Mouse (Mus musculus) lung, postnatal 14 days (tissue): ENCODE data around the gene March1.

Source experiments
- DNase-seq: peaks from one replicate; pipeline ENCODE4 v3.0.0; 2021

Gene March1

DNA sequence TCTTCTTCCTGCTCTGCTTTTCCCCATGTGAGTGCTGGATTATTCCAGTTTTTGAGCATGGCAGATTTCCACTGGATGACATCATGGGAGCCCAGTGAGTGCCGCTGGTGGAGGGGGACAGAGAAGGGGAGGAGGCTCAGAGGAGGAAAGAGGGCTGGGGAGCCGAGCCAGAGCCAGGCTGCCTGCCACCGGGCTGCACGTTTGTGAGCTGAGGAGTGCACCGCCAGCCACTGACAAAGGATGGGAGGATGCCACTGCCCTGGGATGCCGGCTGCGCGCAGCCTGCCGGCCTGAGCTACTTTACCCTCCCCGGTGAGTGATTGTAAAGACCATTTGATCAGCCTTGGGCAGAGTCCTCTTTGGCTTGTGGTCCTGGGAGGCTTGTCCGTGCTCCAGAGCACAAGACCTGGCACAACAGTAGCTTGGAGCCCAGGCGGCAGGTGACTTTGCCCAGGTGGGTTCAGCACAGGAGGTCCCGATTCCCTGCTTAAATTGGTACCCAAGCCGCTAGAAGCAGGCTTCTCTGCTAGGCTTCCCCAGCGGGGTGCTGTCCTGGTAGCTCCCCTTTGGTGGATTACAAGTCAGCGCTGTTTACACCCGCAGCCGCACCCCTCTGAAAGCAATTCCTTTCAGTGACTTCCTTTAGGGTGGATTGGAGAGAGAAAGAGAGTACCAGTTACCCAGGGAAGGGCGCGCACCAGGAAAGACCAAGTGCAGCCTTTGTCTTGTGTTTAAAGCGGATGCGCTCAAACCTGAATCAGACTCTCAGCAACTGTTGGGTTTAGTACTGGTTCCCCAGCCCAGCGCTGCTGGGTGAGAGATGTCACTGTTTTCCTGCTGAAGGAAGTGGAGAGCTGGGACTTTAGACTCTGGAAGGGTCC, at the start of gene March1:
Gene March1, plus strand, starts transcription at position 30 of the 881 bp plus-strand sequence.
- no peak for DNase-seq

DNA sequence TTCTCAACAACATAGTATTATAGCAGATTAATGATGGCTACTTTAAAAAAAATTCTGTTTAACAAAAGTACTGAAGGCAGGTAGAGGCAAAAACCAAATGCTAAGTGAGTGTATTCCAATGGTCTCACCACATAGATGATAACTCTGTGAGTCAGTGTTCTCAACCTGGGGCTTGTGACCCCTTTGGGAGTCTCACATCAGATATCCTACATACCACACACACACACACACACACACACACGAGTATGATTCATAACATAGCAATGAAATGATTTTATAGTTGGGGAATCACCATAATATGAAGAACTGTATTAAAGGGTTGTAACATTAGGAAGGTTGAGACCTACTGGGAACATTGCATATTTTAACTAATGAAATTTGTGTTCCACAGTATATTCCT, 30.8 kb upstream of the March1 start:
- DNase-seq = no peak

DNA sequence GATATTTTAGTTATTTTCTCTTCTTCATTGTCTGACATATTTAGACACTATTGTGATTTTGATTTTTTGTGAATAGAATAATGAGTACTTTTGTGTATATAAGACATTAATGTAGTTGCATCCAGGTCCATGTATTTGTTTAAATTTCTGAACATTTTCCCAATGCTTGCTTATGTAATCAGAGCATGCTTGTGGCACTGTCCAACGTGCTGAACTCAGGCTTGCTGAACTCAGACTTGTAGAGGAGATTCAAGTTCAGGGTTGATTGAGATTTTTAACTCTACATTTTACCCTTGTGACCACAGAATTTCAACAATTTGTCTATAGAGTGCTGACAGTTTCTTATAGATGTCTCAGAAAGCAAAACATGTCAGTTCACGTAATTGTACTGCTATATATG, 14.5 kb upstream of the March1 start:
- DNase-seq = no peak

DNA sequence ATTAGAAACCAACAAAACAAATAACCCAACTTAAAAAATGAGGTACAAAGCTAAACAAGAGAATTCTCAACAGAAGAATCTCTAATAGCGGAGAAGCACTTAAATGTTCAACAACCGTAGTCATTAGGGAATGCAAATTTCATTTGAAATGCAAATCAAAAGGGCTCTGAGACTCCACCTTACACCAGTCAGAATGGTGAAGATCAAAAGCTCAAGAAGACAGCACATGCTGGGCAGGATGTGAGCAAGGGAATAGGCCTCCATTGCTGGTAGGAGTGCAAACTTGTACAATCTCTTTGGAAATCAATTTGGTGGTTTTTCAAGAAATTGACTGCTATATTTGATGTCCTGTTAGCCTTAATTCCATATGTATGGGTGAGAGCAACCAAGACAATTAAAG, 8.2 kb upstream of the March1 start:
- DNase-seq = no peak

DNA sequence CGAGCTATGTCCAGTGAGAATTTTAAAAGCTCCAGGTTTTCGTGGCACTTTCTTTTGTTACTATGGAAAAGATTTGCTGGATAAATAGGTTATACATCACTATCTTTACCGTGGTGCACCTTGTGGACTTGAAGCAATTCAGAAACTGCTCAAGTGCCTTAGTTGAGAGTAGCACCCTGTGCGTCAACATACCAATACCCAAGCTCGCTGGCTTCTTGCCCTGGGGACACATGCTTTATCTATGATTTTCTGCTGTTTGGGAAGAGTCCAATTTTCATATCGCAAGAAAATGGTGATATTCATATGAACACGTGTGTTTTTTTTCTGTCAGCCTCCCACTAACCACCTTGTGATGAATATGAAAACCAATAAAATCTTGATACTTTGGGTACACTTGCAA, 1.3 kb downstream of the March1 start:
- no peak for DNase-seq

DNA sequence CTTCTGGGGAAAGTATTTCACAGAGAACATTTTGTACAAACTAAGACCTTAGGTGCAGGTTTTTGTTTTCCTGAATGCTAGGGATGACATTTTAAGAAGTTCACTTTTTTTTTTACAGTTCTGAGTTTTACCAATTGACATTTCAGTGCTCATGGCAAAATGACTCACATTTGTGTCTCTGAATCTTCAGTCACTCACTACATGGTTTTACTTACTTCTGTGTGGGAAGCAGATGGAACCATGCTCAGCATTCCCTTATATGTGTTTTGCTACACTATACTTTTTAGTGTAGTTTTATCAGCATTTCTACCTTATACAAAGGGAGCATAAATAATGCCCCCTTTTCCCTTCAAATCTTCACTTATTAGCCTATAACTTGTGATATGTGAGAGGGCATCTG, 27.2 kb downstream of the March1 start:
- DNase-seq = no peak

DNA sequence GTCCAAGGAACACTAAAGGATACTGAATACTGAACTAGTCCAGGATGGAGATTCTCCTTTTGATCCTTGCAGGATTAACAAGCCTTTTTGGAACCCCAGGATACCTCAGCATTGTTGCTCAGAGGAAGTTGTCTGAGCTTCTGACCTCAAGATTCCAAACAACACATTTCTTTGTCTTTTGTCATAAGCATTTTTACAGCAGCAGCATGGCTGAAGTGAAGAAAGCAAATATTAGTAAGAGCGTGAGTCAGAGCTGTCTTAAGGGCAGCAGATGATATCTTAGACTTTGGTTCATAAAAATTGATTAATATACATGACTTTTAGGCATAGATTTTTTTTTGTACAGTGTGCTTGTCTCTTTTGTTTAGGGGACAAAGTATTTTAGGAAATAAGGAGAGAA, 27.8 kb downstream of the March1 start:
- DNase-seq = no peak

DNA sequence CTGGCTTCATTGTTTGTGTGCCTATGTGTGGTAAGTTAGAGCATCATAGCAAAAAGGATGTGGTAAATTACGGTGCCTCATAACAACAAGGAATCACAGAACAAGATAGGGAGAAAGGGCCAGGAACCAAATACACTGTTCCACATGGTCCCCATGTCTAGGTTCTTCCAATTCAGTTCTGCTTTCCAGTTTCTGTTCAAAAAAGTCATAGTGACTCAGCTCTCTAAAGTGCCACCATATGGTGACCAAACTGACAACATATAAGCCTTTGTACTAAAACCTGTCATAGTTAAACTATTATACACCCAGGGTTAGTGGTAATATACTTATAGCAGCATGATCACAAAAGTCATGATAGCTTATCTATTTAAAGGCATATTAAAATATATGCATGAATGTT, 28.2 kb downstream of the March1 start:
- DNase-seq = no peak

DNA sequence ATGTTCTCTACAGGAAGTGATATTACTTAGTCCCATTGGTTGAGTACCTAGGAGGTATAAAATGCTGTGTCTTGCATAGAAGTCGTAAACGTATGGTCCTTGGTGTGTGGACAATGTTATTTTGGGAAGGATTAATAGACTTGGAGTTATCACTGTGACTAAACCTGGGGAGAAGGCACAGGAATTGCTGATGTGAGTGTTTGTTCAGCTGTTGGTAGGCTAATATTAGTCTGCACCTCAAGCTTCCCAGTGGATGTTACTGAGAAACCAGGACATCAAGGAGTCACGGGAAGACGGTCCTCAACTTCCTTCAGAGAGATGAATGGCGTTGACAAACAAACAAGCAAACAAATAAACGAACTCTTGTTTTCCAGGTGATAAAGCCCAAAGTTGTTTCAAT, 38.2 kb downstream of the March1 start:
- no peak for DNase-seq

DNA sequence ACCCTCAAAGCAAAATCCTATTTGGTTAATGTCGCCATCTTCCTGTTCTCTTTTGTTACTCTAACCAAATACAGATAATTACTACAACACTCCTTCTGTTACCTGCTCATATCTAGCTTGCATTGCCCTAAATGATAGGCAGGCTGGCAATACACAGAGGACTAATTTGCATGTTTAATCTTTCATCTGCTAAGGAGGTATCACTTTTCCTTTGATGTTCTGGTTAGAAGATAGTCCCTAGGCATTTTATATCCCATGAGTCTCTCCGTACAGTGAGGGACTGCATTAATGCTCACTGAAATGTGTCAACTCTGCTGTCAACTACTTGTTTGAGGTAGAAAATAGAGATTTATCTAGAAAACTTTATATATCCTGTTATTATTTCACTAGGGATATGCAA, 44.2 kb downstream of the March1 start:
- no peak for DNase-seq

DNA sequence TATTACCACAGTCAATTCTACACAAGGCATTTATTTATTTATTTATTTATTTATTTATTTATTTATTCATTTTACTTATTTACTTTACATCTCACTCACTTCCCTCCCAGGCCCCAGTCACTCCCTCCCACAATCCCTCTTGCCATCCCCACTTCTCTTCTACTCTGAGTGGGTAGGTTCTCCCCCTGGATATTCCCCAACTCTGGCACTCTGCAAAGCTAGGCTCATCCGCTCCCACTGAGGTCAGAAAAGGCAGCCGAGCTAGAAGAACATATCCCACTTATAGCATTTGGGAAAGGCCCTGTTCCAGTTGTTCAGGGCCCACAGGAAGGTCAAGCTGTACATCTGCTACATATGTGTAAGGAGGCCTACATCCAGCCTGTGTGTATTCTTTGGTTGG, 48.1 kb downstream of the March1 start:
- DNase-seq = no peak

DNA sequence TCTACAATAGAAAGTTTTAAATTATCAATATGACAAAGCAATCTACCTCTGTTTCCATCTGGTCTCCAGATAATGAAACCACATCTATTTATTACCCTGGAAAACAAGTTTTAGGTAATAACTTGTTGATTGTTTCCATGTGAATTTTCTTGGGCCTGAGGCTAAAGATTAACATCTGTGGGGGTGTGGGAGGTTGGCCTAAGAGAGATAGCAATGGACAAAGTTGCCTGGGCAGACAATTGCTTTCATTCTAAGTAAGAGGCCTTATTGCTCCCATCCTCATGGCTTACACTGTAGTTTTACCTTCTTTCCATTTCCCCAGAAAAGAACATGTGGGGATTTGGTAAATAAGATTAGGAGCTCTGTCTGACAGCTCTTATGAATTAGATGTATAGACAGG, 125.4 kb downstream of the March1 start:
- DNase-seq = no peak

DNA sequence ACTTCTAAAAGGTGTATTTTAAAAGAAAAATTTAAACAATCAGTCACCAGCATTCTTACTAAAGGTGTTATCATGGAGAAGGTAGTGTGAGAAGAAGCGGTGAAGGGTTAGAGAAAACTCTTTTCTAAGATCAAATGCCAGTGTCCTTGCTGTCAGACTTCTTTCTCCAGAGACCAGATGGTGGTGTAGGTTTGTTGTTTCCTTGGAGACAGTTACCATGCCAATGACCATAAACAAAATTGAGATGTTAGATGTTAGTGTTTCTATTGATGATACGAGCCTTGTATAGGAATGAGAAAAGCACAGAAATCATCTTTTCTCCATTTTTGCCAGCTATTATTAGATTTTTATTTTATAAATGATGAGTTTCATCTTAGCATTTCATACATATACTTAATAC, 158.1 kb downstream of the March1 start:
- DNase-seq = no peak

DNA sequence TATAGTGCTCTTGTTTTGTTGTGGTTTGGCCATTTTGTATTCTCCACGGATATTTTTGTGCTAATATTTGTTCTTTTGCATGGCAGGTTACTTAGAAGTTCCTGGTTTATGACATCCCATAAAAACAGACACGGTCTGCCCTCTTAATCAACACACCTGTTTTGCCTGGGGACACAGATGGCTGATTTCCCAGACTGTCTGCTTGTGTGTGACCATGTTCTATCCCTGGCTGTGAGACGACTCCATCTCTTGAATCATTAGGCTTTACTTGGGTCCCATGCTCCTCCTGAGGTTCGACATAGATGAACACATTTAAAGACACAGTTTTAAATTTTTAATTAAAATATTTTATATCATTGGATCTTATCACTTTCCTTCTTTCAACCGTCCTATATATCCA, 163.5 kb downstream of the March1 start:
- DNase-seq = no peak

DNA sequence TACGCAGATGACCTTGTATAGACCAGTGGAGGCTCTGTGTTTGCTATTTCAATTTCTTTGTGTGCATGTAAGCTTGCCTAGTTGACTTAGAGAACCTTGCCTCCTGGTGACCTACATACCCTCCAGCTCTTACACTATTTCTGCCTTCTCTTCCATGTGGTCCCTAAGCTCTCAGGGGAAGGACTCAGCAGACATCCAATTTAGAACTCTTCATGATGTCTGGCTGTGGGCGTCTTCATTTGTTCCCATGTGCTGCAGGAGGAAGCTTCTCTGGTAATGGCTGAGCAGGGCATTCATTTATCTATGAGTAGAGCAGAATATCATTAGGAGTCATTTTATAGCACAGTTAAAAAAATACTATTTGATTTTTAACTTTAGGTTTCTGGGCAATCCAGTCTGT, 195.3 kb downstream of the March1 start:
- DNase-seq = no peak

DNA sequence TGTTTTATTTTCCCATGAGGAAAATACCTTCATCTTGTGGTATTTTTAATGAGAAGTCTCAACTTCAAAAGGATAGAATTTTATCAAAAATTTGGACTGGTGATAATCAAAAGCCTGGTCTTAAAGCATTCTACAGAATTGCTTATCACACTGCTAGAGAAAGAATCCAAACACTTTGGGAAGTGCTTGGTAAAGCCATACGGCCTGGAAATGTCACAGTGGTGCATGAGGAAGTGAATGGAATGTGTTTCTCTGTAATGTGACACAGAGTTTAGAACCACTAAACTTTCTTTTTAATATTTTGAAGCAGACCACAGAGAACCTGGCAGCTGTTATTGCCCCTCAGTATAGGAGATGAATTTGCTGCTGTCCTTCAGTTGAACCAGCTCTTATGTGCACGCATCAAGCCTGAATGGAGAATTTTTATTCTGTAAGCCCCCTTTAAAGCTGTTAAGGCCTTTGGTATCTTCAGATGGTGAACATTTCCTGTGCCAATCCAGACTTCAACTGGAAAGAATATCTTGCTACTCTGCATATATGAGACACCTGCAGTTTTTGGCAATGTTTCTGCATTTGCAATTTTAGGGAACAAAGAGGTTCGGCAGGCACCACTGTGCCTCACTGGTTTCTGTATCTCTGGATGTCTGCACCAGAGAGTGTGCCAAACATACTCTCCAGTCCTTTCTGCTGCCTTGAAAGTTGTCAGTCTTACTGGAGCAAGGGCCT, 304.8 kb downstream of the March1 start:
- no peak for DNase-seq

DNA sequence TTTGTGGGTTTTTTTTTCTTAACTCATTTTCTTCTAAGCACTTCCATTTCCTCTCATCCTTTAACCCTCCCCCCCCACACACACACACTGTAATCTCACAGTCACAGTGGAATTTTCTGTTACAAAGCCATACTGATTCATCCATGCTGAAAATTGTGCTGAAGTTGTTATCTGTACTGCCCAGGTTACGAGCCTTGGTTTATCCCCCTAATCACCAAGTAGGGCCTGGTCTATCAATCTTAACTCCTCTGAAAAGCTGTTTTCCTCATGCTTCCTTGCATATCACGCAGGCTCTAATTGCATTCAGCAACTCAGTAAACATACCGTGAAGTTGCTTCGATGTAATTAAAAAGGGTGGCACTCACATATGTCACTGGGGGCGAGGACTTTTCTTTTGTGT, 339.2 kb downstream of the March1 start:
- no peak for DNase-seq

DNA sequence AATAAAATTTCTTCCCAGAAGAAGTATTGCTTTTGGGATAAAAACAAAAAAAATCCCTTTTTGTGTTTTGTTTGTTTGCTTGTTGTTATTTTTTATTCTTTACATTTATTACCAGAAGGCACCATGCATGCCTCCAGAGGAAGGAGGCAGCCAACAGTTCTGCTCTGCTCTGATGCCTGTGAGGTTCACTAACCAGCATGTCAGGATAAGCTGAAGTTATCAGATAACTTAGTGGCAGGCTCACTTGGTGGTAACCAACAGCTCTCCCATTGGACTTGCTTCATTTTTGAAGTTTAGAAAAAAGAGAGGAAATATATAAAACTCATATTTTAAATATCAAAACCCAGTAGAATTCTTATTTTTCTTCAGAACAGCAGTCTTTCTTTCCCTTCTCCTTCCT, 339.8 kb downstream of the March1 start:
- no peak for DNase-seq

DNA sequence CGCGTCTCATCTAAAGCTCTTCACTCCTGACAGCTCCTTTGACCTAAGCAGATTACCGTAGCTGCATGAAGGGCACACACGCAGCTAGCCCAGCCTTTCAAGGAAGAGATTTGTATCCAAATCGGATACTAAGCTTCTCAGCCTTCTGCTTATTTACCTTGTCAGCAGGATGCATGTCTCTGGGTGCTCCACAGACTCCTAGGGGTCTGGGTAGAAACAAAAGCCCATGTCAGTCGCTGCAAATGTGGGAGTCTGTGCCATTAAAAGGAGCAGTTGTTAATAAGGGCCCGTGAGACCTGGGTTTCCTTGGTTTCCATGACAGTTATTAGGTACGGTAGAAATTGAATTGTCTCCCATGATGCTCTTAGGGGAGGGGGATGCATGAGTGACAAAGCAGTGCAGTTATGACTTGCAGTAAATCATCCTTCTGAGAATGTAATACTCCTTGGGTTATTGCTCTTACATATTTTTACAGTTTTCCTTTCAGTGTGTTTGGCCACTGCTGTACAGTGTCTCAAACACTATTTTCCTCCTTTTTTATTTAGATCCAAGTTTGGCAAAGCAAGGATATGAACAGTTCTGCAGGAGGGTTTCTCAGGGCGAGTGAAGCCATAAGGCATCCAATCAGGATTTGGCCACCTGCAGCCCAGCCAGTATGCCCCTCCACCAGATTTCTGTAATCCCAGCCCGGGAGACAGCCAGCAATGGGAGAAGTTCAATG, 349.0 kb downstream of the March1 start:
- DNase-seq = no peak

DNA sequence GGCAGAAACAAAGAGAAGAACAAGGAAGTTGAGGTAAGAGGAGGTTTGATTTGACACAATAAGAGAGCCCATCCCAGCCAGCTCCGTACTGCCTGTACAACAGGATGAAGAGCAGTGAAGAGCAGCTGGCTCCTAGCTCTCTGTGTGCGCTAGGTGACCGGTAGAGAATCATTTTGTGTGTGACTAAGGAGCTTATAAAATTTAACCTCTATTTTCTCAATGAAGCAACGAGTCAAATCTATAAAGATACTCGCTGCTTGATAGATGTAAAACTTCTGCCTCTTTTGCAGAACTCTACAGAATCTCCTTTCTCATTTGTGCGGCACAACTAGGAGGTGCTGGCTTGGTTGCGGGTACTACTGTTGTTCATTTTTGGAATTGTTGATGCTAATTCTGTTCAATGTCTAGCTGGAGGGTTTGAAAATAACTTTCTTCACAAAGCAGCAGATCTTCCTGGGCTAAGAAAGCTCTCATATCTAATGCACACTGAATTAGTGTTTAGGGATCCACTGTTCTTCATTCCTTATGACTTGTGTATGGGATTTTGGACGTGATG, 349.6 kb downstream of the March1 start:
- DNase-seq = no peak

DNA sequence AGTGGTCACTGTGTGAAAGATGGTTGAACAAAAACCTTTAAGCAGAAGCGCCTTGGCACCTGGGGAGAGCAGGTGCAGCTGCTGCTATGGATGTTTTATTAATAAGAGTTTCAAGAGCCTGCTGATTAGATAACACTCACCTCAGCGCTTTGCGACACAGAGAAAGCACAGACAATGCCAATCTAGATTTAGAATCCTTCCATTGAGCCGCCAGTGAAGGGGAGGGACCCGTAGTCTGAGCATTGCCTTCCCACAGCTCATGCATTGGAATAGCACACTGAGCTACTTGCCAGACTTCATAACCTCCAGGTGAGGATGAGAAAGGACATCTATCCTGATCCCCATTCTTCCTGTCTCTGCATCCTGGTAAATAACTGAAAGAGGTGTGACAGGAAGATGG, 359.2 kb downstream of the March1 start:
- DNase-seq = no peak

DNA sequence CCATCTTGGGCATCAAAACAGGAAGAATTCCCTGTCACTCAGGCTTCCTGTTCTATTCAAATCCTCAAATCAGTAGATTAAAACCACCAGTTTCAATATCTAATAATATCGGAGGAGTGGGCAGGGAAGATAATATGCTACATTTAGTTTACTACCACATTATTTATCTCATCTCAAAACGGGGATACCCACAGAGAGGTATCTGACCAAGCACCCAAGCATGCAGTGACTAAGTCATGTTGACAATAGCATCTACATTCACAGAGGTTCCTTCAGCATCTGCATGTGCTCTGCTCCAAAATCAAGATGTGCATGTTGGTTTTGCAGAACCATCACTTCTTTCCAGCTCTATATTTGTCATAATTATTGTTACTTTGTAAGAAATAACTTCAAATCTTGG, 364.3 kb downstream of the March1 start:
- DNase-seq = no peak

DNA sequence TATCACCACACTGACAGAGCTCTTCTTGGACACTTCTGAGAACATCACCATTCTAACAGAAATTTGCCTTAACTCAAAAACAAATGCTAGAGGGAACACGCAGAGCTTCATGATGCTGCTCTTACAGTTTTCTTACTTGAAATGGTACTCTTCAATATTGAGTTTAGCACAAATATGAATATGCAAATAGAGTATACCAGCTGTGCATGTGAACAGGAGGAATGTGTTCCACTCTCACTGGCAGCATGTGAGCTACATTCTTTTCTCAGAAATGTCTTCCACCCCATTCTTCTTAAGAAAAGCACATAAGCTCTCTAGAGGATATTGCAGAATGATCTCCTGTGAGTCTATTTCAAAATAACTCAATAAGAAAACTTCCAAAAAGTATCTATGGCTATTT, 370.0 kb downstream of the March1 start:
- DNase-seq = no peak

DNA sequence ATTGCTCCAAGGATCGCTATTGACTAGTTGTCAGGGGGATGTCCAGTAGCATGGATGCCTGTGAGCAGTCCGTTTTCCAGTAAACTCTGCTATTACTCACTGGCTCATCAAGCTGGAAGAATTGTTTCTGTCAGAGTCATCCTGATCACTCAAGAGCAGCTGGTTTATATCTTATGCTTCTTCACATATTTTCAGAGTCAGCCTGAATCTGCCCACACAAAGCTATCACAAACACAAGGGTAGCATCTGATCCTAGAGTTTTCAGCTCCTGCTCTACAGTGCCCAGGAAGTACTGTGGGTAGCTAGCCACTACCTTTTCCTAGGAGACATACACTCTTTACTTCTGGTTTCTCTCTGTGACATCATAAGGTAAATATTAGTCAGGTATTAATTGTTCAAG, 405.1 kb downstream of the March1 start:
- no peak for DNase-seq
